ENCODE assay signal across 10 mouse cellular contexts in the genomic region with DNA sequence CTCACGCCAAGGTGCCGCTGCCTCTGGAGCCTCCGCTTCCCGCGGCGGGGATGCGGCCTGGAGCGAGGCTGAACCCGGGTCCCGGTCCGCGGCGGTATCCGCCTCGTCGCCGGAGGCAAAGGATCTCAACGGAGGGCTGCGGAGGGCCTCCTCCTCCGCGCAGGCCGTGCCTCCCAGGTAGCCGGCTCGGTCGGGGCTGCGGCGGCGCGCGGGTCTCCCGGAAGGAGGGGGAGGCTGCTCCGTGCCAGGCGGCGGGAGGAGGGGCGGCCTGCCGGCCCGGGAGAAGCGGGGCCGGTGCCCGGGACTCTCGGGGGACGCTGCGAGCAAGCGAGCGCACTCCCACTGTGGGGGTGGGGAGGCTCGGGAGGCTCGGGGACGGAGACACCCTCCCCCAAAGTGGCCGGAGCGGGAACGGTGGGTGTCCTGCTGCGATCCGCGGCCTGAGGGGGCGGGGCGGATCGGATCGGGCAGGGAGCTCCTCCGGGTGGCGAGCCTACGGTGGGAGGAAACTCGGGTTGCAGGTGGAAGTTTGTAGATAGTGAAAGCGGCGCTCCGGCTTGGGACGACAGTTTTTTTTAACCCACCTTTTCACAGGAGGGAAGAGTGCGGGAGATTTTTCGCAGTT. TPM values are rescaled to one million over a fixed set of nuclear protein-coding genes. Genes with fewer than 3 reads are reported as not detected.
DNase-seq lines count a peak whose midpoint lies in the region; ATAC-seq and TF ChIP-seq lines count a peak whose summit lies in the region.
"Had no signal": no experiment of that assay in that cellular context is flagged by ENCODE, and none has a peak within 500 bp of the region (broad histone marks: within the 10 kb centered on the region; RNA-seq: fewer than 3 reads in every experiment).

No protein-coding gene starts in this region.

- H3K36me3 ChIP-seq in forebrain, embryonic 16.5 days (ENCODE audit: control insufficient read depth, insufficient read depth), result 0 out of 2 replicates have a peak, but pooled peaks cover 2% of the 10 kb centered on the region
- peaks cover 4% of the 10 kb centered on the region for H3K36me3 ChIP-seq in intestine, embryonic 14.5 days (ENCODE audit: control insufficient read depth, insufficient read depth, low read length)
- H3K36me3 ChIP-seq in liver, embryonic 13.5 days, result peaks cover 20% of the 10 kb centered on the region
- H3K36me3 ChIP-seq in testis, adult 2 months (ENCODE audit: control insufficient read depth, insufficient read depth, low read length), result no peaks in the 10 kb centered on the region

- H3K9me3 ChIP-seq in forebrain, embryonic 16.5 days (ENCODE audit: control insufficient read depth, low read length), result no peaks in the 10 kb centered on the region
- H3K9me3 ChIP-seq in intestine, embryonic 14.5 days (ENCODE audit: control insufficient read depth, low read length), result no peaks in the 10 kb centered on the region
- H3K9me3 ChIP-seq in liver, embryonic 13.5 days (replicated peaks), result no peaks in the 10 kb centered on the region

- peak overlapping the region; percentile 97 for H3K4me3 ChIP-seq in forebrain, embryonic 16.5 days (replicated peaks; ENCODE audit: low read length)
- peak overlapping the region; percentile 97 for H3K4me3 ChIP-seq in intestine, embryonic 14.5 days (ENCODE audit: low read depth, low read length)
- H3K4me3 ChIP-seq in liver, embryonic 13.5 days (replicated peaks), result peak overlapping the region; percentile 94
- H3K4me3 ChIP-seq in testis, adult 2 months (ENCODE audit: control insufficient read depth, low read depth, low read length), result peak overlapping the region; percentile 90

- DNase-seq in left cerebral cortex, adult 18-20 months (ENCODE audit: low spot score in 2 of 2), result peak; percentile 31 to 45
- no peak for DNase-seq in left cerebral cortex, postnatal 14 days (ENCODE audit: low spot score in 2 of 2)
- DNase-seq in cerebellum, adult 11 months, result peak; percentile 57
- DNase-seq in intestine, embryonic 14.5 days (ENCODE audit: low spot score), result peak; percentile 86
- DNase-seq in liver, embryonic 13.5 days, result peak; percentile 71

- no peak for TF ChIP-seq POLR2A in testis, adult 2 months (IDR thresholded peaks at IDR 0.05; ENCODE audit: control insufficient read depth, low read depth, low read length)

- H3K4me2 ChIP-seq in forebrain, embryonic 16.5 days (ENCODE audit: low read length), result peak overlapping the region; percentile 79
- peak overlapping the region; percentile 68 for H3K4me2 ChIP-seq in intestine, embryonic 14.5 days (ENCODE audit: low read length)
- H3K4me2 ChIP-seq in liver, embryonic 13.5 days, result peak overlapping the region; percentile 82

- intact Hi-C loops in left cerebral cortex, postnatal 14 days (cut with DNase I), result no loop called here

- H3K27ac ChIP-seq in forebrain, embryonic 16.5 days (ENCODE audit: low read length), result peak overlapping the region; percentile 91
- H3K27ac ChIP-seq in intestine, embryonic 14.5 days (ENCODE audit: low read depth), result peak overlapping the region; percentile 85
- peak overlapping the region; percentile 83 for H3K27ac ChIP-seq in liver, embryonic 13.5 days
- peak overlapping the region; percentile 85 for H3K27ac ChIP-seq in testis, adult 2 months (ENCODE audit: control insufficient read depth, insufficient read depth, low read depth, low read length)

- peak overlapping the region; percentile 91 for H3K9ac ChIP-seq in forebrain, embryonic 16.5 days (replicated peaks; ENCODE audit: low read depth, low read length)
- peak overlapping the region; percentile 88 for H3K9ac ChIP-seq in intestine, embryonic 14.5 days (ENCODE audit: low read length)
- H3K9ac ChIP-seq in liver, embryonic 13.5 days, result peak overlapping the region; percentile 93

- TF ChIP-seq CTCF in testis, adult 2 months (IDR thresholded peaks at IDR 0.05; ENCODE audit: control insufficient read depth, insufficient read depth, insufficient replicate concordance, low read depth, low read length), result no peak

- no peaks in the 10 kb centered on the region for H3K27me3 ChIP-seq in forebrain, embryonic 16.5 days (replicated peaks; ENCODE audit: control insufficient read depth, insufficient read depth, low read length)
- H3K27me3 ChIP-seq in intestine, embryonic 14.5 days (replicated peaks; ENCODE audit: control insufficient read depth, insufficient read depth, low read length), result no peaks in the 10 kb centered on the region
- no peaks in the 10 kb centered on the region for H3K27me3 ChIP-seq in liver, embryonic 13.5 days
- H3K27me3 ChIP-seq in testis, adult 2 months (ENCODE audit: control insufficient read depth, insufficient read depth, low read length), result no peaks in the 10 kb centered on the region

- 0% methylated on average over 44 of the region's 68 CpGs for WGBS in forebrain, embryonic 16.5 days
- under 1% methylated on average over 59 of the region's 68 CpGs for WGBS in intestine, embryonic 14.5 days
- WGBS in liver, embryonic 13.5 days (ENCODE audit: insufficient replicate concordance), result under 1% methylated on average over 49 of the region's 68 CpGs

- H3K4me1 ChIP-seq in forebrain, embryonic 16.5 days (replicated peaks; ENCODE audit: control insufficient read depth, insufficient read depth, low read length), result peaks cover 17% of the 10 kb centered on the region
- H3K4me1 ChIP-seq in intestine, embryonic 14.5 days (replicated peaks; ENCODE audit: control insufficient read depth, insufficient read depth, low read length), result peaks cover 13% of the 10 kb centered on the region
- H3K4me1 ChIP-seq in liver, embryonic 13.5 days (replicated peaks), result peaks cover 59% of the 10 kb centered on the region
- H3K4me1 ChIP-seq in testis, adult 2 months (ENCODE audit: control insufficient read depth, insufficient read depth, low read length), result peaks cover 7% of the 10 kb centered on the region

- peak; percentile 59 for ATAC-seq in forebrain, embryonic 16.5 days
- ATAC-seq in intestine, embryonic 14.5 days (replicated peaks; ENCODE audit: low FRiP score, low TSS enrichment, low read depth), result peak; percentile 75
- peak; percentile 66 for ATAC-seq in liver, embryonic 13.5 days (ENCODE audit: low read depth)
- ATAC-seq in monocyte, adult 5-6 weeks (replicated peaks; ENCODE audit: insufficient number of reproducible peaks, low FRiP score, low TSS enrichment, poor library complexity, severe bottlenecking), result 0 out of 2 replicates have a peak, but pooled peaks have one; percentile 11

RNA-seq across cellular contexts. Expression of gene Msh6, which starts 0.5 kb away (rescaled TPM):
- total RNA-seq in left cerebral cortex, adult 18-20 months (2021), result 10 to 100 TPM; 15.8 to 16.8 TPM
- 10 to 100 TPM; 14.4 to 16.4 TPM for total RNA-seq in left cerebral cortex, postnatal 14 days (2021)
- polyA plus RNA-seq in forebrain, embryonic 16.5 days (2015; fragmentation: Nextera tagmentation; extraction: Ambion mirVana), result 41.0 and 46.9 TPM in 2 replicates
- polyA plus RNA-seq in intestine, embryonic 14.5 days (2014; fragmentation: Nextera tagmentation; extraction: Ambion mirVana), result 58.7 and 62.2 TPM in 2 replicates
- polyA plus RNA-seq in liver, embryonic 13.5 days (2015; fragmentation: Nextera tagmentation; extraction: Ambion mirVana), result 32.6 and 38.7 TPM in 2 replicates
- 27.2 to 46.1 TPM (median 30.3 TPM) in 3 replicates for total RNA-seq in monocyte, adult 5-6 weeks (2017)
- polyA plus RNA-seq in testis, adult 2 months (2012; rRNA removed), result 3.9 and 4.9 TPM in 2 replicates

RNA-seq across cellular contexts. Expression of gene Rpl36-ps4, which starts 54.6 kb away (rescaled TPM):
- not detected for total RNA-seq in left cerebral cortex, adult 18-20 months (2021)
- not detected for total RNA-seq in left cerebral cortex, postnatal 14 days (2021)
- not detected in 2 replicates for polyA plus RNA-seq in forebrain, embryonic 16.5 days (2015; fragmentation: Nextera tagmentation; extraction: Ambion mirVana)
- not detected in 2 replicates for polyA plus RNA-seq in intestine, embryonic 14.5 days (2014; fragmentation: Nextera tagmentation; extraction: Ambion mirVana)
- not detected in 2 replicates for polyA plus RNA-seq in liver, embryonic 13.5 days (2015; fragmentation: Nextera tagmentation; extraction: Ambion mirVana)
- not detected in 3 replicates for total RNA-seq in monocyte, adult 5-6 weeks (2017)
- not detected in 2 replicates for polyA plus RNA-seq in testis, adult 2 months (2012; rRNA removed)
- total RNA-seq: adrenal gland, adult 18-20 months; neutrophil, adult 5-6 weeks had no signal

Comparison
In these comparisons a context has a peak if more than half of its experiments do, and no peak if none do; other contexts are left out.
1. DNase-seq: peak in left cerebral cortex, adult 18-20 months (2 of 2), cerebellum, adult 11 months (single experiment), intestine, embryonic 14.5 days (single experiment) and liver, embryonic 13.5 days (single experiment); none in left cerebral cortex, postnatal 14 days (0 of 2).
2. ATAC-seq: peak in every context shown above with its lines; median percentile 75 in intestine, embryonic 14.5 days; 66 in liver, embryonic 13.5 days; 59 in forebrain, embryonic 16.5 days; 11 in monocyte, adult 5-6 weeks.
3. Peak in every context shown above with its lines, with median percentiles within 50 percentile points of each other: H3K27ac ChIP-seq, H3K4me2 ChIP-seq, H3K4me3 ChIP-seq and H3K9ac ChIP-seq.